Mouse (Mus musculus): ENCODE measurements around the gene 4930539E08Rik. TPM values are rescaled to one million over a fixed set of nuclear protein-coding genes. Genes with fewer than 3 reads are reported as not detected.
A peak's percentile ranks its signal among the peaks of the same experiment; 100 is the strongest.

The 4930539E08Rik gene
- 0.35 and 0.37 TPM in 2 replicates for polyA plus RNA-seq (2012; rRNA removed)
- 0.07 and 0.18 TPM in 2 replicates for polyA plus RNA-seq (2014; fragmentation: Nextera tagmentation; extraction: Ambion mirVana)

- Histone ChIP-seq H3K4me3 (replicated peaks; ENCODE audit: low read length) (no peak within 1 kb of the TSS), H3K4me1 (ENCODE audit: control insufficient read depth, insufficient read depth, low read length) (no peaks in the 10 kb centered on the region), H3K27me3 (ENCODE audit: control insufficient read depth, insufficient read depth, low read length) (0 out of 2 replicates have a peak, but pooled peaks cover 4% of the 10 kb centered on the region), H3K27ac (replicated peaks; ENCODE audit: low read depth, low read length) (no peak within 1 kb of the TSS), H3K4me2 (replicated peaks; ENCODE audit: low read depth, low read length, severe bottlenecking) (no peak within 1 kb of the TSS), H3K9me3 (ENCODE audit: control insufficient read depth, low read length) (no peaks in the 10 kb centered on the region), H3K9ac (ENCODE audit: low read depth, low read length, severe bottlenecking) (no peak within 1 kb of the TSS), H3K36me3 (ENCODE audit: control insufficient read depth, insufficient read depth, low read length) (no peaks in the 10 kb centered on the region)
- no peak for DNase-seq (ENCODE audit: low spot score)
- no peak for ATAC-seq (ENCODE audit: low FRiP score, low read depth)
- no peak for TF ChIP-seq POLR2A (IDR thresholded peaks at IDR 0.05; ENCODE audit: borderline replicate concordance, extremely low read depth, insufficient read depth, insufficient read length)
- WGBS = 62% methylated on average over 12 of the region's 12 CpGs
Observed at GRCm38 (mm10) chr17:28915060-28915628, at the start of gene 4930539E08Rik. TSS of gene 4930539E08Rik (minus strand) at chr17:28915324.

GRCm38 (mm10) chr17:28961596-28961995, 46.5 kb upstream of the 4930539E08Rik start:
- no peak overlapping the region for H3K4me2 ChIP-seq (replicated peaks; ENCODE audit: low read depth, low read length, severe bottlenecking)
- no peak for ATAC-seq (ENCODE audit: low FRiP score, low read depth)
- WGBS = 92% methylated on average over 10 of the region's 10 CpGs
- no peaks in the 10 kb centered on the region for H3K27me3 ChIP-seq (ENCODE audit: control insufficient read depth, insufficient read depth, low read length)
- H3K9ac ChIP-seq (ENCODE audit: low read depth, low read length, severe bottlenecking) = no peak overlapping the region
- H3K36me3 ChIP-seq (ENCODE audit: control insufficient read depth, insufficient read depth, low read length) = peaks cover 71% of the 10 kb centered on the region
- H3K4me3 ChIP-seq (replicated peaks; ENCODE audit: low read length) = no peak overlapping the region
- DNase-seq (ENCODE audit: low spot score) = no peak
- no peak for TF ChIP-seq POLR2A (IDR thresholded peaks at IDR 0.05; ENCODE audit: borderline replicate concordance, extremely low read depth, insufficient read depth, insufficient read length)
- no peaks in the 10 kb centered on the region for H3K9me3 ChIP-seq (ENCODE audit: control insufficient read depth, low read length)
- no peaks in the 10 kb centered on the region for H3K4me1 ChIP-seq (ENCODE audit: control insufficient read depth, insufficient read depth, low read length)
- no peak overlapping the region for H3K27ac ChIP-seq (replicated peaks; ENCODE audit: low read depth, low read length)

GRCm38 (mm10) chr17:28960597-28960996, 45.5 kb upstream of the 4930539E08Rik start:
- no peaks in the 10 kb centered on the region for H3K27me3 ChIP-seq (ENCODE audit: control insufficient read depth, insufficient read depth, low read length)
- H3K4me3 ChIP-seq (replicated peaks; ENCODE audit: low read length) = no peak overlapping the region
- no peak overlapping the region for H3K27ac ChIP-seq (replicated peaks; ENCODE audit: low read depth, low read length)
- no peak for TF ChIP-seq POLR2A (IDR thresholded peaks at IDR 0.05; ENCODE audit: borderline replicate concordance, extremely low read depth, insufficient read depth, insufficient read length)
- no peaks in the 10 kb centered on the region for H3K9me3 ChIP-seq (ENCODE audit: control insufficient read depth, low read length)
- 75% methylated on average over 10 of the region's 10 CpGs for WGBS
- no peaks in the 10 kb centered on the region for H3K4me1 ChIP-seq (ENCODE audit: control insufficient read depth, insufficient read depth, low read length)
- no peak for ATAC-seq (ENCODE audit: low FRiP score, low read depth)
- H3K36me3 ChIP-seq (ENCODE audit: control insufficient read depth, insufficient read depth, low read length) = peaks cover 62% of the 10 kb centered on the region
- H3K9ac ChIP-seq (ENCODE audit: low read depth, low read length, severe bottlenecking) = no peak overlapping the region
- H3K4me2 ChIP-seq (replicated peaks; ENCODE audit: low read depth, low read length, severe bottlenecking) = no peak overlapping the region
- DNase-seq (ENCODE audit: low spot score) = no peak

- H3K4me2 ChIP-seq (replicated peaks; ENCODE audit: low read depth, low read length, severe bottlenecking) = 0 out of 2 replicates have a peak overlapping the region, but pooled peaks have one; percentile 84
- DNase-seq (ENCODE audit: low spot score) = no peak
- no peak overlapping the region for H3K4me3 ChIP-seq (replicated peaks; ENCODE audit: low read length)
- peaks cover 15% of the 10 kb centered on the region for H3K4me1 ChIP-seq (ENCODE audit: control insufficient read depth, insufficient read depth, low read length)
- H3K36me3 ChIP-seq (ENCODE audit: control insufficient read depth, insufficient read depth, low read length) = peaks cover 11% of the 10 kb centered on the region
- H3K27me3 ChIP-seq (ENCODE audit: control insufficient read depth, insufficient read depth, low read length) = no peaks in the 10 kb centered on the region
- WGBS = 96% methylated on average over 9 of the region's 9 CpGs
- H3K9me3 ChIP-seq (ENCODE audit: control insufficient read depth, low read length) = no peaks in the 10 kb centered on the region
- no peak overlapping the region for H3K27ac ChIP-seq (replicated peaks; ENCODE audit: low read depth, low read length)
- ATAC-seq (ENCODE audit: low FRiP score, low read depth) = no peak
- no peak for TF ChIP-seq POLR2A (IDR thresholded peaks at IDR 0.05; ENCODE audit: borderline replicate concordance, extremely low read depth, insufficient read depth, insufficient read length)
- H3K9ac ChIP-seq (ENCODE audit: low read depth, low read length, severe bottlenecking) = no peak overlapping the region
Observed at GRCm38 (mm10) chr17:28954416-28954815, 39.3 kb upstream of the 4930539E08Rik start.

- no peaks in the 10 kb centered on the region for H3K9me3 ChIP-seq (ENCODE audit: control insufficient read depth, low read length)
- H3K27ac ChIP-seq (replicated peaks; ENCODE audit: low read depth, low read length) = peak overlapping the region; percentile 94
- H3K36me3 ChIP-seq (ENCODE audit: control insufficient read depth, insufficient read depth, low read length) = peaks cover 9% of the 10 kb centered on the region
- TF ChIP-seq POLR2A (IDR thresholded peaks at IDR 0.05; ENCODE audit: borderline replicate concordance, extremely low read depth, insufficient read depth, insufficient read length) = no peak
- peak overlapping the region; percentile 91 for H3K9ac ChIP-seq (ENCODE audit: low read depth, low read length, severe bottlenecking)
- H3K4me1 ChIP-seq (ENCODE audit: control insufficient read depth, insufficient read depth, low read length) = peaks cover 15% of the 10 kb centered on the region
- peak overlapping the region; percentile 78 for H3K4me3 ChIP-seq (replicated peaks; ENCODE audit: low read length)
- H3K27me3 ChIP-seq (ENCODE audit: control insufficient read depth, insufficient read depth, low read length) = no peaks in the 10 kb centered on the region
- WGBS = 15% methylated on average over 9 of the region's 9 CpGs
- DNase-seq (ENCODE audit: low spot score) (no peak), ATAC-seq (ENCODE audit: low FRiP score, low read depth) (no peak)
- H3K4me2 ChIP-seq (replicated peaks; ENCODE audit: low read depth, low read length, severe bottlenecking) = peak overlapping the region; percentile 84
Observed at GRCm38 (mm10) chr17:28953251-28953650, 38.1 kb upstream of the 4930539E08Rik start.

Data from limb, embryonic 14.5 days (tissue).